Mouse (Mus musculus) kidney, postnatal 36 days (tissue): Measurements from ENCODE around the gene Rlbp1.

Source experiments
- DNase-seq, 2 experiments: peaks; one replicate each; pipeline ENCODE4 v3.0.0; 2021 to 2022; ENCODE audit warnings: mixed read lengths in 2 of 2

The Rlbp1 gene

GRCm38 (mm10) chr7:79375594-79375993 is 11.3 kb downstream of the Rlbp1 start:
- DNase-seq = no peak

GRCm38 (mm10) chr7:79374017-79374416 is 12.8 kb downstream of the Rlbp1 start:
- DNase-seq = no peak

GRCm38 (mm10) chr7:79371321-79371879 is 15.4 kb downstream of the Rlbp1 start:
- DNase-seq = peak; percentile 61 to 86

- DNase-seq = no peak
Measured at GRCm38 (mm10) chr7:79369416-79369815, 17.4 kb downstream of the Rlbp1 start.

GRCm38 (mm10) chr7:79368664-79369063 is 18.2 kb downstream of the Rlbp1 start:
- DNase-seq = no peak

GRCm38 (mm10) chr7:79363370-79364043 is 23.3 kb downstream of the Rlbp1 start:
- peak; percentile 31 to 56 for DNase-seq

- no peak for DNase-seq
Measured at GRCm38 (mm10) chr7:79362830-79363229, 24.0 kb downstream of the Rlbp1 start.

GRCm38 (mm10) chr7:79362208-79362607 is 24.6 kb downstream of the Rlbp1 start:
- DNase-seq = no peak

GRCm38 (mm10) chr7:79360056-79360455 is 26.8 kb downstream of the Rlbp1 start:
- DNase-seq = no peak

GRCm38 (mm10) chr7:79359183-79359435 is 27.7 kb downstream of the Rlbp1 start:
- no peak for DNase-seq

GRCm38 (mm10) chr7:79358350-79359182 is 28.3 kb downstream of the Rlbp1 start:
- no peak for DNase-seq

- peak; percentile 74 to 83 for DNase-seq
Measured at GRCm38 (mm10) chr7:79349738-79350386, 37.0 kb downstream of the Rlbp1 start.

GRCm38 (mm10) chr7:79348816-79349215 is 38.0 kb downstream of the Rlbp1 start:
- DNase-seq = no peak

GRCm38 (mm10) chr7:79347108-79347813 is 39.6 kb downstream of the Rlbp1 start:
- no peak for DNase-seq

- peak in 1 of 2 experiments; percentile 32 for DNase-seq
Measured at GRCm38 (mm10) chr7:79346555-79347075, 40.2 kb downstream of the Rlbp1 start.

- DNase-seq = peak; percentile 53 to 85
Measured at GRCm38 (mm10) chr7:79345902-79346301, 40.9 kb downstream of the Rlbp1 start.

- no peak for DNase-seq
Measured at GRCm38 (mm10) chr7:79336362-79336910, 50.4 kb downstream of the Rlbp1 start.

- no peak for DNase-seq
Measured at GRCm38 (mm10) chr7:79333419-79333818, 53.4 kb downstream of the Rlbp1 start.

- DNase-seq = no peak
Measured at GRCm38 (mm10) chr7:79331197-79331596, 55.7 kb downstream of the Rlbp1 start.

- DNase-seq = peak in 1 of 2 experiments; percentile 51
Measured at GRCm38 (mm10) chr7:79328769-79329168, 58.1 kb downstream of the Rlbp1 start.
